Mouse (Mus musculus): ENCODE measurements at regions not wholly inside any gene's neighbourhood (a gene's known extent, or its start where the extent isn't known, plus 50 kb on each side); places are given as distances from the start of the nearest gene placed in this dataset.

- no peak for DNase-seq (ENCODE audit: low read depth)
- TF ChIP-seq CTCF (IDR thresholded peaks at IDR 0.05; ENCODE audit: borderline replicate concordance, extremely low read depth, insufficient read depth, insufficient read length) = no peak
- no peak for TF ChIP-seq POLR2A (IDR thresholded peaks at IDR 0.05; ENCODE audit: borderline replicate concordance, extremely low read depth, insufficient read depth, insufficient read length, poor library complexity, severe bottlenecking)
Observed at GRCm38 (mm10) chr11:35065959-35066414, 55.0 kb upstream of the Slit3 start.

DNA sequence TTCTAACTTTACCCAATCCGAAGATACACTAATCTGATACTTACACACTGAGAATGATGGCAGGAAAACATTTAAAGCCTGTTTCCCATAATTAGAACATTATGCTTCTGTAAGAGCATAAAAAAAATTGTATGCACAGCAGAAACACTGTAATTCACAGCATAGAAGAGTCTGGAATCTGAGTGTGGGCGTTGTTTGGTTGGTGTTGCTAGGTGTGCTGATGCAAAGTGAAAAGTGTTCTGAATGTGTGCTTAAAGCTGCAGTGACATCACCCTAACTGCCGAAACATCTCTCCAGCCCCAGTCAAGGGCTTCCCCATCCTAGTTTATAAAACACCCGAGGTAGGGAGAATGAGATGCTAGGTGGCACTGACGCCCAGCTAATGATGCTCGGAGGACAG is 63.2 kb upstream of the Slit3 start:
- no peak for TF ChIP-seq POLR2A (IDR thresholded peaks at IDR 0.05; ENCODE audit: borderline replicate concordance, extremely low read depth, insufficient read depth, insufficient read length, poor library complexity, severe bottlenecking)
- no peak for TF ChIP-seq CTCF (IDR thresholded peaks at IDR 0.05; ENCODE audit: borderline replicate concordance, extremely low read depth, insufficient read depth, insufficient read length)

GRCm38 (mm10) chr11:35055496-35056125 is 65.4 kb upstream of the Slit3 start:
- no peak for DNase-seq (ENCODE audit: low read depth)

More for the DNA sequence above, 63.2 kb upstream of the Slit3 start:
- no peak for DNase-seq (ENCODE audit: low read depth)

GRCm38 (mm10) chr11:35053613-35053950 is 67.4 kb upstream of the Slit3 start:
- no peak for DNase-seq (ENCODE audit: low read depth)
- TF ChIP-seq POLR2A (IDR thresholded peaks at IDR 0.05; ENCODE audit: borderline replicate concordance, extremely low read depth, insufficient read depth, insufficient read length, poor library complexity, severe bottlenecking) = no peak
- no peak for TF ChIP-seq CTCF (IDR thresholded peaks at IDR 0.05; ENCODE audit: borderline replicate concordance, extremely low read depth, insufficient read depth, insufficient read length)

More at GRCm38 (mm10) chr11:35055496-35056125, 65.4 kb upstream of the Slit3 start:
- no peak for TF ChIP-seq POLR2A (IDR thresholded peaks at IDR 0.05; ENCODE audit: borderline replicate concordance, extremely low read depth, insufficient read depth, insufficient read length, poor library complexity, severe bottlenecking)
- no peak for TF ChIP-seq CTCF (IDR thresholded peaks at IDR 0.05; ENCODE audit: borderline replicate concordance, extremely low read depth, insufficient read depth, insufficient read length)

- no peak for DNase-seq (ENCODE audit: low read depth)
- TF ChIP-seq POLR2A (IDR thresholded peaks at IDR 0.05; ENCODE audit: borderline replicate concordance, extremely low read depth, insufficient read depth, insufficient read length, poor library complexity, severe bottlenecking) (no peak), CTCF (IDR thresholded peaks at IDR 0.05; ENCODE audit: borderline replicate concordance, extremely low read depth, insufficient read depth, insufficient read length) (no peak)
Observed at GRCm38 (mm10) chr11:35052856-35053612, 68.0 kb upstream of the Slit3 start.

GRCm38 (mm10) chr11:35049663-35050215 is 71.3 kb upstream of the Slit3 start:
- TF ChIP-seq POLR2A (IDR thresholded peaks at IDR 0.05; ENCODE audit: borderline replicate concordance, extremely low read depth, insufficient read depth, insufficient read length, poor library complexity, severe bottlenecking) = no peak
- TF ChIP-seq CTCF (IDR thresholded peaks at IDR 0.05; ENCODE audit: borderline replicate concordance, extremely low read depth, insufficient read depth, insufficient read length) = no peak
- DNase-seq (ENCODE audit: low read depth) = no peak

DNA sequence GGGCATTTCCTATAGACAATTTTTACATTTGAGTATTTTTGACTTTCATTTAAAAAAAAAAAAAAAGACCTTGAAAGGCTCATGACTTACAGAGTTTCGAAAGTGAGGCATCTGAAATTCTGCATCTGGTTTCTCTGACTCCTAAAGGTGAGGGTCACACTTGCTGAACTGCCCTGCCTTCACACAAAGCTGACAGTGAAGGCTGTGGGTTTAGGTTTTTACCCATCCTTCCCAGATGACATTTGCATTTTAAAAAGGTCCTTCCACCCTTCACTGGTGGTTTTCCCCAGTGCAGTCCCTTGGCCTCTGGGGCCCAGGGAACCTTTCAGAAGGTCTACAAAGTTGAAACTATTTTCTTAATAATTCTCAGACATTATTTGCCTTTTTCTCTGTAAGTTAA is 76.4 kb upstream of the Slit3 start:
- DNase-seq (ENCODE audit: low read depth) = no peak
- TF ChIP-seq CTCF (IDR thresholded peaks at IDR 0.05; ENCODE audit: borderline replicate concordance, extremely low read depth, insufficient read depth, insufficient read length) (no peak), POLR2A (IDR thresholded peaks at IDR 0.05; ENCODE audit: borderline replicate concordance, extremely low read depth, insufficient read depth, insufficient read length, poor library complexity, severe bottlenecking) (no peak)

DNA sequence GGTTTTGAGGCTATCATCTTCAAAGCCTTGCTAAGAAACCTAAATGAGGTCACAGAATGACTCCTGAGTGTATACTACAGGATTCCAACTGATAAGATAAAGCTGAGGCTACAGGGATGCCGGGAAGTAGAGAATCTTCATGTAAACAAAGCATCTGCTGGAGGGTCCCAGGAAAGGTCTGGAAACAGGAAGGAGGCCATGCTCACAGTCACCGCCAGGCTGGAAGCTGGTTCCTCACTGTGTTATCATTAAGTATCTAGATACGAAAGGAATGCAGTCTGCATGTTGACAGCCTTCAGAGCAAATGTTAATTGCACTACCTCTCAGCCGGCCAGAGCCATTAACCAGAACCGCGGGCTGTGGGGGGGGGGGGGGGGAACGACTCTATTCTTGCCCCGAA is 96.6 kb upstream of the Slit3 start:
- TF ChIP-seq POLR2A (IDR thresholded peaks at IDR 0.05; ENCODE audit: borderline replicate concordance, extremely low read depth, insufficient read depth, insufficient read length, poor library complexity, severe bottlenecking) = no peak
- TF ChIP-seq CTCF (IDR thresholded peaks at IDR 0.05; ENCODE audit: borderline replicate concordance, extremely low read depth, insufficient read depth, insufficient read length) = no peak
- DNase-seq (ENCODE audit: low read depth) = no peak

- TF ChIP-seq CTCF (IDR thresholded peaks at IDR 0.05; ENCODE audit: borderline replicate concordance, extremely low read depth, insufficient read depth, insufficient read length) (no peak), POLR2A (IDR thresholded peaks at IDR 0.05; ENCODE audit: borderline replicate concordance, extremely low read depth, insufficient read depth, insufficient read length, poor library complexity, severe bottlenecking) (no peak)
- no peak for DNase-seq (ENCODE audit: low read depth)
Observed at GRCm38 (mm10) chr11:35023813-35024212, 97.2 kb upstream of the Slit3 start.

GRCm38 (mm10) chr11:35021990-35022625 is 98.9 kb upstream of the Slit3 start:
- peak; percentile 78 for DNase-seq (ENCODE audit: low read depth)
- no peak for TF ChIP-seq CTCF (IDR thresholded peaks at IDR 0.05; ENCODE audit: borderline replicate concordance, extremely low read depth, insufficient read depth, insufficient read length)
- TF ChIP-seq POLR2A (IDR thresholded peaks at IDR 0.05; ENCODE audit: borderline replicate concordance, extremely low read depth, insufficient read depth, insufficient read length, poor library complexity, severe bottlenecking) = no peak

DNA sequence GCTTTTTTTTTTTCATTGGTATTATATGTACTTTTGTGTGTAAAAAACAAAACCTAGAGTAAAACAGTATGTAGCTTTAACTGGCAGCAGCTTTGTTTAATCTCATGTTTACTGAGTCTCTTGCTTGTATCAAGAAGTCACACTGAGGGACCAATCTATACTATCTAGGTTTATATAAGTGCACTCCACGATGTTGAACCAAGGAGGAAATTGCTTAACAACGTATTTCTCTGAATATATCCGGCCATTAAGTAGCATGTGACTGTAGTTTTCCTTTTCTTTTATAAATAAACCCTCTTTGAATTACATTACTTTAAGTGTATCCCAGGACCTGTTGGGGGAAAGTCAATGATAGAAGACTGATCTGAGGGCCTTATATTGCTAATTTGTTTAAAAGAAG is 104.0 kb upstream of the Slit3 start:
- no peak for DNase-seq (ENCODE audit: low read depth)
- no peak for TF ChIP-seq CTCF (IDR thresholded peaks at IDR 0.05; ENCODE audit: borderline replicate concordance, extremely low read depth, insufficient read depth, insufficient read length)
- TF ChIP-seq POLR2A (IDR thresholded peaks at IDR 0.05; ENCODE audit: borderline replicate concordance, extremely low read depth, insufficient read depth, insufficient read length, poor library complexity, severe bottlenecking) = no peak
